Mouse (Mus musculus): ENCODE measurements at regions not wholly inside any gene's neighbourhood (a gene's known extent, or its start where the extent isn't known, plus 50 kb on each side); places are given as distances from the start of the nearest gene placed in this dataset.

- no peak for TF ChIP-seq USF1 (IDR thresholded peaks at IDR 0.05; ENCODE audit: low read depth)
- no peak for TF ChIP-seq MYOD1 (IDR thresholded peaks at IDR 0.05; ENCODE audit: control insufficient read depth, insufficient read length, low read depth)
- TF ChIP-seq CTCF (IDR thresholded peaks at IDR 0.05; ENCODE audit: control insufficient read depth, insufficient read depth, insufficient read length) = no peak
- no peak for TF ChIP-seq MAX (IDR thresholded peaks at IDR 0.05)
Measured at GRCm38 (mm10) chr8:42039245-42039644, 622.4 kb upstream of the Frg1 start.

Measured in C2C12 (cell line).